Mouse (Mus musculus) macrophage (primary cell): ENCODE data around the gene Olfr764-ps1. TPM values are rescaled to one million over a fixed set of nuclear protein-coding genes. Genes with fewer than 3 reads are reported as not detected.
"Not testable (repeated sequence)": the region's sequence is repeated elsewhere in the genome, so short reads cannot be mapped to it uniquely, and the experiment has no call there.

Experiments
- H3K27ac ChIP-seq: fragments of 350-480 bp; formaldehyde crosslinking; 2 replicates; pipeline ENCODE4 v1.9.0; 2021
- H3K36me3 ChIP-seq: fragments of 350-480 bp; formaldehyde crosslinking; 2 replicates; pipeline ENCODE4 v1.9.0; 2021; ENCODE audit errors: inconsistent target
- H3K4me3 ChIP-seq: fragments of 350-480 bp; formaldehyde crosslinking; 2 replicates; pipeline ENCODE4 v1.9.0; 2021; ENCODE audit errors: inconsistent target
- H3K79me2 ChIP-seq: fragments of 350-480 bp; formaldehyde crosslinking; 2 replicates; pipeline ENCODE4 v1.9.0; 2021; ENCODE audit errors: inconsistent target
- WGBS: methylation state at CpG from one replicate; pipeline ENCODE4 v1.1.7; 2026; ENCODE audit warnings: inconsistent platforms; ENCODE audit not compliant: missing documents; 5-methylcytosine and 5-hydroxymethylcytosine counted together
- polyA plus RNA-seq: library from polyadenylated mRNA; stranded (reverse); fragments of 250-400 nt; gene quantifications from 3 replicates; pipeline ENCODE4 v1.2.4, GENCODE M21; 2018; ENCODE audit warnings: inconsistent platforms

Olfr764-ps1 gene
- polyA plus RNA-seq, 1 experiment from 2014 or later: not detected

GRCm38 (mm10) chr10:128990129-128990850 lies 49.4 kb downstream of the Olfr764-ps1 start:
- H3K79me2 ChIP-seq, H3K4me3 ChIP-seq, H3K36me3 ChIP-seq, H3K27ac ChIP-seq: not testable (repeated sequence)
- WGBS: 68% methylated on average over 4 of the region's 10 CpGs

- H3K79me2 ChIP-seq, H3K27ac ChIP-seq, H3K4me3 ChIP-seq, H3K36me3 ChIP-seq: not testable (repeated sequence)
- 86% methylated on average over 1 of the region's 1 CpGs for WGBS
Observed at GRCm38 (mm10) chr10:128989131-128989530, 50.6 kb downstream of the Olfr764-ps1 start, which contains the start of gene Olfr9. Olfr9 (plus strand) TSS chr10:128989431.

Other genes with a start within 250 kb of the Olfr764-ps1 start
- gene Mmp19, start 249.0 kb downstream of the Olfr764-ps1 start, polyA plus RNA-seq: 18.7 to 24.6 TPM (median 21.3 TPM) in 3 replicates
- 42.1 to 51.3 TPM (median 44.5 TPM) in 3 replicates for gene Dnajc14, start 235.8 kb downstream of the Olfr764-ps1 start, polyA plus RNA-seq
- gene Tmem198b, start 235.5 kb downstream of the Olfr764-ps1 start, polyA plus RNA-seq: 6.9 to 10.4 TPM (median 9.0 TPM) in 3 replicates
- gene Sarnp, start 222.6 kb downstream of the Olfr764-ps1 start, polyA plus RNA-seq: 69.5 to 146 TPM (median 84.3 TPM) in 3 replicates
- gene Ormdl2, start 218.3 kb downstream of the Olfr764-ps1 start, polyA plus RNA-seq: 42.2 to 61.4 TPM (median 59.0 TPM) in 3 replicates
- gene Gdf11, start 148.2 kb downstream of the Olfr764-ps1 start, polyA plus RNA-seq: 0.03 TPM in 1 of 3 replicates, not detected in the others
- gene Cd63, start 138.9 kb downstream of the Olfr764-ps1 start, polyA plus RNA-seq: 1,227 to 1,611 TPM (median 1,544 TPM) in 3 replicates
- 0.53 to 1.3 TPM (median 0.92 TPM) in 3 replicates for gene Rdh5, start 117.0 kb downstream of the Olfr764-ps1 start, polyA plus RNA-seq
- gene Bloc1s1, start 115.9 kb downstream of the Olfr764-ps1 start, polyA plus RNA-seq: 77.8 to 126 TPM (median 124 TPM) in 3 replicates
- not detected in 3 replicates for gene Itga7, start 106.1 kb downstream of the Olfr764-ps1 start, polyA plus RNA-seq
- not detected in 3 replicates for gene Mettl7b, start 78.9 kb downstream of the Olfr764-ps1 start, polyA plus RNA-seq
- not detected in 3 replicates for gene Olfr9, start 50.5 kb downstream of the Olfr764-ps1 start, polyA plus RNA-seq
- gene Olfr763, start 29.1 kb downstream of the Olfr764-ps1 start, polyA plus RNA-seq: not detected in 3 replicates
- not detected in 3 replicates for gene Olfr765, start 10.1 kb upstream of the Olfr764-ps1 start, polyA plus RNA-seq
- not detected in 3 replicates for gene Olfr766-ps1, start 29.1 kb upstream of the Olfr764-ps1 start, polyA plus RNA-seq
- gene Olfr767, start 43.0 kb upstream of the Olfr764-ps1 start, polyA plus RNA-seq: not detected in 3 replicates
- not detected in 3 replicates for gene Olfr768, start 59.5 kb upstream of the Olfr764-ps1 start, polyA plus RNA-seq
- not detected in 3 replicates for gene Olfr769, start 78.0 kb upstream of the Olfr764-ps1 start, polyA plus RNA-seq
- gene Olfr770, start 99.1 kb upstream of the Olfr764-ps1 start, polyA plus RNA-seq: not detected in 3 replicates
- not detected in 3 replicates for gene Olfr771, start 124.9 kb upstream of the Olfr764-ps1 start, polyA plus RNA-seq
- gene Olfr772, start 138.0 kb upstream of the Olfr764-ps1 start, polyA plus RNA-seq: not detected in 3 replicates
- gene Olfr773, start 147.5 kb upstream of the Olfr764-ps1 start, polyA plus RNA-seq: not detected in 3 replicates
- not detected in 3 replicates for gene Olfr774, start 196.3 kb upstream of the Olfr764-ps1 start, polyA plus RNA-seq
- gene Olfr775, start 208.5 kb upstream of the Olfr764-ps1 start, polyA plus RNA-seq: not detected in 3 replicates
- not detected in 3 replicates for gene Olfr776, start 219.2 kb upstream of the Olfr764-ps1 start, polyA plus RNA-seq
- gene Olfr777, start 231.6 kb upstream of the Olfr764-ps1 start, polyA plus RNA-seq: not detected in 3 replicates